Mouse (Mus musculus): ENCODE data around the gene Slco1a4. TPM values are rescaled to one million over a fixed set of nuclear protein-coding genes. Genes with fewer than 3 reads are reported as not detected.

The Slco1a4 gene
- polyA plus RNA-seq, 1 experiment from 2014 or later: 4.1 TPM

DNA sequence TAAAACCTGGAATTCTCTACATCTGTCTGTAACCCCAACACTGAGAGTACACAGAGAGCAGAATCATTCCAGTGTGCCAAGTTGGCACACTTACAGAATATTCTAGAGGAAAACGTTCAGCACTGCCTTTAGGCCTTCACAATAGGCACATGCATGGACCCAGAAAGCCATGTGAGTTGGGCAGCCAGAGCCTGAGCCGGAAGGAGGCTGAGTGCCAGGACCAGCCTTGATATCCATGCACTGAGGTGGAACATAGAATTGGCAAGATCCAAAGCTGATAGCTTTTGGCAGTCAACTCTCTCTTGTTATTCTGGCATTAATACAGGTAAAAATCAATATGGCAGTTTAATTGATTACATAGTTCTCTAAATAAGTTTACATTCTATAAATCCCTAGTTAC lies 81.5 kb downstream of the Slco1a4 start:
- H3K4me3 ChIP-seq: no peak overlapping the region
- no peak overlapping the region for H3K27ac ChIP-seq (replicated peaks)
- no peaks in the 10 kb centered on the region for H3K9me3 ChIP-seq
- no peak overlapping the region for H3K4me2 ChIP-seq
- no peak for ATAC-seq (ENCODE audit: low FRiP score, low read depth)
- no peak overlapping the region for H3K9ac ChIP-seq
- H3K27me3 ChIP-seq: no peaks in the 10 kb centered on the region
- no peaks in the 10 kb centered on the region for H3K36me3 ChIP-seq
- no peaks in the 10 kb centered on the region for H3K4me1 ChIP-seq (replicated peaks)
- 68% methylated on average over 2 of the region's 2 CpGs for WGBS

DNA sequence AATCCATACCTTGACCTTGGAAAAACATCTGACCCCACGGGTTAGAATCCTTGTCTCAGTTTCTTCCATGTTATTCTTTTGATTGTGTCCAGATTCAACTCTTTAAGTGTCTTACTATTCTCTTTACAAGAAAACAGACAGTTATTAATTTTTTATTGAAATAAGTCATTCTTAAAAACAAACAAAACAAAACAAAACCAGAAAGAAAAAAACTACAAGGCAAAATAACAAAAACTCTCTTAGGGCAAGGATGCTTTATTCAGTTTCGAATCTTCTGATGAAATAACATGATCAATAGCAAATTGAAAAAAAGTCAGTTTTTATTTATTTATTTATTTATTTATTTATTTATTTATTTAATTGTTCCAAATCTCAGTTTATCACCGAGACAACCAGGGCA lies 82.3 kb downstream of the Slco1a4 start, which contains the start of gene Gm5724:
TSS of gene Gm5724 (minus strand) at position 101 of the 400 bp plus-strand sequence.
- Histone ChIP-seq H3K4me3 (no peak within 1 kb of the TSS), H3K36me3 (no peaks in the 10 kb centered on the region), H3K4me1 (replicated peaks) (no peaks in the 10 kb centered on the region), H3K9ac (no peak within 1 kb of the TSS), H3K4me2 (no peak within 1 kb of the TSS), H3K9me3 (no peaks in the 10 kb centered on the region), H3K27me3 (no peaks in the 10 kb centered on the region), H3K27ac (replicated peaks) (no peak within 1 kb of the TSS)
- 85% methylated on average over 3 of the region's 3 CpGs for WGBS
- no peak for ATAC-seq (ENCODE audit: low FRiP score, low read depth)

Other genes starting within 250 kb of the Slco1a4 start
- not detected in 2 replicates for gene Slco1b2, start 226.7 kb downstream of the Slco1a4 start, polyA plus RNA-seq (2015; fragmentation: Nextera tagmentation; extraction: Ambion mirVana)
- gene Gm5724, start 82.4 kb downstream of the Slco1a4 start, polyA plus RNA-seq (2015; fragmentation: Nextera tagmentation; extraction: Ambion mirVana): not detected in 2 replicates
- 0.05 TPM in 1 of 2 replicates, not detected in the other for gene Slco1a1, start 90.8 kb upstream of the Slco1a4 start, polyA plus RNA-seq (2015; fragmentation: Nextera tagmentation; extraction: Ambion mirVana)
- not detected in 2 replicates for gene Gm6614, start 155.2 kb upstream of the Slco1a4 start, polyA plus RNA-seq (2015; fragmentation: Nextera tagmentation; extraction: Ambion mirVana)